Mouse (Mus musculus) heart, postnatal 0 days (tissue): ENCODE data around the gene Klhdc8a. TPM values are rescaled to one million over a fixed set of nuclear protein-coding genes. Genes with fewer than 3 reads are reported as not detected.

Experiments
- ATAC-seq: fragments of 200-750 bp; cut with Nextera tagmentation; 2 replicates; pipeline ENCODE4 v1.8.0; 2017; ENCODE audit warnings: low read depth, moderate number of reproducible peaks, moderate library complexity; ENCODE audit not compliant: insufficient read depth
- DNase-seq: peaks from one replicate; pipeline ENCODE4 v3.0.0-alpha.2; 2016; ENCODE audit warnings: low spot score
- H3K27ac ChIP-seq: fragments of 300-500 bp; sonication (generic); 2 replicates; pipeline ENCODE4 v1.5.1; 2014; ENCODE audit warnings: low read depth, mild to moderate bottlenecking
- H3K27me3 ChIP-seq: fragments of 300-500 bp; sonication (generic); 2 replicates; pipeline ENCODE4 v1.6.1; 2014; ENCODE audit warnings: low read length, mixed read lengths; ENCODE audit not compliant: control insufficient read depth, insufficient read depth
- H3K36me3 ChIP-seq: fragments of 300-500 bp; sonication (generic); replicated peaks from 2 replicates; pipeline ENCODE4 v1.6.1; 2014; ENCODE audit warnings: low read length, mixed read lengths; ENCODE audit not compliant: control insufficient read depth, insufficient read depth
- H3K4me1 ChIP-seq: fragments of 300-500 bp; sonication (generic); 2 replicates; pipeline ENCODE4 v1.6.1; 2014; ENCODE audit warnings: antibody characterized with exemption; ENCODE audit not compliant: control insufficient read depth, insufficient read depth
- H3K4me2 ChIP-seq: fragments of 300-500 bp; sonication (generic); 2 replicates; pipeline ENCODE4 v1.6.1; 2014; ENCODE audit warnings: low read depth, mild to moderate bottlenecking, low read length, moderate library complexity
- H3K4me3 ChIP-seq: fragments of 300-500 bp; sonication (generic); 2 replicates; pipeline ENCODE4 v1.5.1; 2014; ENCODE audit warnings: low read depth, low read length
- H3K9ac ChIP-seq: fragments of 300-500 bp; sonication (generic); replicated peaks from 2 replicates; pipeline ENCODE4 v1.6.1; 2014; ENCODE audit warnings: low read depth, low read length, mixed read lengths
- H3K9me3 ChIP-seq: fragments of 300-500 bp; sonication (generic); replicated peaks from 2 replicates; pipeline ENCODE4 v1.6.1; 2016; ENCODE audit warnings: low read length; ENCODE audit not compliant: control insufficient read depth
- CTCF ChIP-seq: IDR thresholded peaks from 2 replicates; pipeline ENCODE4 v1.5.1; 2016; ENCODE audit warnings: antibody characterized with exemption, control low read depth, low read depth
- EP300 ChIP-seq: IDR thresholded peaks from 2 replicates; pipeline ENCODE4 v1.6.1; 2016; ENCODE audit warnings: antibody characterized with exemption, low read depth
- whole genome bisulfite sequencing: fragments of 180-500 bp; shearing (Covaris S2); extraction: QIAGEN DNeasy Blood & Tissue Kit; methylation state at CpG from one replicate; pipeline ENCODE4 v1.1.7; 2014; 5-methylcytosine and 5-hydroxymethylcytosine counted together
- polyA plus RNA-seq: library from polyadenylated mRNA; unstranded; fragments of >200 nt; fragmentation: Nextera tagmentation; extraction: Ambion mirVana; gene quantifications from 2 replicates; pipeline ENCODE4 v1.2.1, GENCODE M21; 2015
- total RNA-seq: library from RNA; depleted of rRNA; stranded (reverse); fragments of >200 nt; gene quantifications from 2 replicates; pipeline ENCODE4 v1.2.3, GENCODE M21; 2014; ENCODE audit warnings: low replicate concordance

Gene Klhdc8a
- total and polyA plus RNA-seq, 2 experiments from 2014 or later = 0.68 to 2.3 TPM

DNA sequence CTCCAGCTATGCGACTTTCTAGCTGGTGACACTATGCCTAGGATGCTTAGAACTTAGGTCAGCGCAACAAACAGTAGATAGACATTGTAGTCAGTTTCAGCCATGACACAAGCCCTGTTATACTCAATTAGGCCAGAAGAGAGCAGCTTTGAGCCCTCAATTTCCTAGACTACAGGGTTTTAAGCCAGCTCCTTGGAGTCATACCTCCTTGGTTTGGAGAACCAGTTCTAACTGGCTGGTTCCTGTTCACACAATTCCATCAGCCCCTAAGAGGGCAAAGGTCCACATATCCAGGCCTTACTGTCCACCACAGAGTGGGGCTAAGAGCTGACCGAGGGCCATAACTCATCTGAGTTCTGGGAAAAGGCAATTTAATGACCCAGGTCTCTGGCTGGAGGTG, 14.3 kb downstream of the Klhdc8a start:
- TF ChIP-seq CTCF (peak; percentile 60), EP300 (no peak)
- ATAC-seq = peak; percentile 34
- WGBS = 56% methylated on average over 3 of the region's 3 CpGs

DNA sequence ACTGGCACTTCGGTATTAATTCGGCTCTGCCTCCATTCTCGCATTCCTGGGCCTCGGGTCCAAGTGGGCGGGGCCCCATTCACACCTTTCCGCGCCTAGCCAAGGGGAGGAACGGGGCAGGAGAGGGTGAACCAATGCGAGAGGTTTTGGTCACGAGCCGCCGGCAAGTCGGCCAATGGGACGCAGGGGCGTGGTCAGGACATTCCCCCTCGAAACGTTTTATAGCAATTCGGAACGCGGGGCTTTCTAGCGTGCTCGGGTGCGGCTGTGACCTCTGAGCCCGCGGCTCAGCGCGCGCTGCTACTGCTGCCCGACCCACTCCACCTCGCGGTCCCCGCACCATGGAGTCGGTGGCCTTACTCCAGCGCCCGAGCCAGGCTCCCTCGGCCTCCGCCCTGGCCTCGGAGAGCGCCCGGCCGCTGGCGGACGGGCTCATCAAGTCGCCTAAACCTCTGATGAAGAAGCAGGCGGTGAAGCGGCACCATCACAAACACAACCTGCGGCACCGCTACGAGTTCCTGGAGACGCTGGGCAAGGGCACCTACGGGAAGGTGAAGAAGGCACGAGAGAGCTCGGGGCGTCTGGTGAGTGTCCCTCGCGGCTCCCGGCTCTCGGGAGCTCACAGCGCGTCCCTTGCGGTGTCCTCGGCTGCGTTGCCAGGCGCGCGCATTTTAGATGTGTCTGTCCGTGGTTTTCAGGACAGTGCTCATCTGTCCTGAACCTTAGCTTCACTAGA, 17.6 kb downstream of the Klhdc8a start, which contains the start of gene Nuak2:
Nuak2 (plus strand) TSS at position 238 of the 736 bp plus-strand sequence.
- under 1% methylated on average over 66 of the region's 67 CpGs for WGBS
- Histone ChIP-seq H3K9me3 (no peaks in the 10 kb centered on the region), H3K27me3 (peaks cover 10% of the 10 kb centered on the region; the same call in 1 of the 2 replicates), H3K4me3 (peak within 1 kb of the TSS; percentile 60), H3K36me3 (no peaks in the 10 kb centered on the region), H3K4me2 (peak within 1 kb of the TSS; percentile 91), H3K4me1 (peaks cover 29% of the 10 kb centered on the region), H3K9ac (peak within 1 kb of the TSS; percentile 51), H3K27ac (peak within 1 kb of the TSS; percentile 18; the same call in 1 of the 2 replicates)
- ATAC-seq = peak; percentile 81
- TF ChIP-seq EP300 = no peak
- TF ChIP-seq CTCF = no peak
- peak; percentile 89 for DNase-seq

More for the DNA sequence above, 14.3 kb downstream of the Klhdc8a start:
- Histone ChIP-seq H3K9ac (no peak overlapping the region), H3K4me3 (no peak overlapping the region), H3K36me3 (no peaks in the 10 kb centered on the region), H3K4me1 (peaks cover 24% of the 10 kb centered on the region), H3K4me2 (no peak overlapping the region), H3K9me3 (no peaks in the 10 kb centered on the region), H3K27me3 (peaks cover 13% of the 10 kb centered on the region; the same call in 1 of the 2 replicates), H3K27ac (no peak overlapping the region)
- peak; percentile 75 for DNase-seq

DNA sequence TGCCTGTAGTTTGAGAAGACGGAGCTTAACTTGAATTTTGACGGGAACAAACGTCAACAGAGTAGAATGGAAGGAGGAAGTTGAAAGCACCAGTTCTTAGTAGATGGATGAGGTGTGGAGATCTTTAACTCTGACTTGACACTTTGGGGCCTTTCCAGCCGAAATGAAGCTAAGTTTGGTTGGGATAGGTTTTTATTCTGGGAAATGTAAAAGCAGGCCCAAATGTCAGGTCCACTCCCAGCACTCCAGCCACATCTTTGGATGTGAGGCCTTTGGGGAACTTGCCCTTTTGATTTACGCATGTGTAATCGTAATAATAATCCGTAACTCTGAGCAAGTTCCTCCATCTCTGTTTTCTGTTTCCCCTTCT, 18.2 kb downstream of the Klhdc8a start:
- TF ChIP-seq CTCF (no peak), EP300 (no peak)
- DNase-seq (no peak), ATAC-seq (no peak)
- Histone ChIP-seq H3K9ac (peak overlapping the region; percentile 51; the same call in 1 of the 2 replicates), H3K36me3 (no peaks in the 10 kb centered on the region), H3K9me3 (no peaks in the 10 kb centered on the region), H3K27me3 (peaks cover 10% of the 10 kb centered on the region; the same call in 1 of the 2 replicates), H3K27ac (no peak overlapping the region), H3K4me2 (peak overlapping the region; percentile 91), H3K4me1 (peaks cover 25% of the 10 kb centered on the region), H3K4me3 (peak overlapping the region; percentile 60)
- WGBS = 43% methylated on average over 7 of the region's 7 CpGs

DNA sequence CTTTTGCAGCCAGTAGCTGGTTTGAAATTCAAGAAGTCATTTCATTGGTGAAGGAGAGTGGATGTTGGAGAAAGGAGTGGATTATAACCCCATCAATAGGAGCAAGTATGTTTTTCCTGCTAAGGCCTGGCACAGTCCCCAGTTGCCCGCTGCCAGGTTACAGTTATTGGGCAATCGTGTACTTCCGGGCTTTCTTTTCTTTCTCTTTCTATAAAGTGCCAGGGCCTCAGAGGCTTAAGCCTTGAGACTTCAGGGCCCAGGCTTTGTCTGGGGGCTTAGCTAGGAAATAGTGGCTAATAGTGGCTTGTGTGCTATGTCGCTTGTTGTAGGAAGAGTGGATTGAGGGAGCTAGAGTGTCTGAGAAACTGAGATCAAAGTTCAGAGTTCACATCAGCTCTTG, 19.0 kb downstream of the Klhdc8a start:
- Histone ChIP-seq H3K4me3 (peak overlapping the region; percentile 60; the same call in 1 of the 2 replicates), H3K4me2 (peak overlapping the region; percentile 91), H3K9ac (no peak overlapping the region), H3K9me3 (no peaks in the 10 kb centered on the region), H3K27ac (no peak overlapping the region), H3K27me3 (peaks cover 10% of the 10 kb centered on the region; the same call in 1 of the 2 replicates), H3K36me3 (no peaks in the 10 kb centered on the region), H3K4me1 (peaks cover 17% of the 10 kb centered on the region; the same call in 1 of the 2 replicates)
- no peak for DNase-seq
- no peak for ATAC-seq
- WGBS = 68% methylated on average over 4 of the region's 4 CpGs
- no peak for TF ChIP-seq EP300
- TF ChIP-seq CTCF = no peak

DNA sequence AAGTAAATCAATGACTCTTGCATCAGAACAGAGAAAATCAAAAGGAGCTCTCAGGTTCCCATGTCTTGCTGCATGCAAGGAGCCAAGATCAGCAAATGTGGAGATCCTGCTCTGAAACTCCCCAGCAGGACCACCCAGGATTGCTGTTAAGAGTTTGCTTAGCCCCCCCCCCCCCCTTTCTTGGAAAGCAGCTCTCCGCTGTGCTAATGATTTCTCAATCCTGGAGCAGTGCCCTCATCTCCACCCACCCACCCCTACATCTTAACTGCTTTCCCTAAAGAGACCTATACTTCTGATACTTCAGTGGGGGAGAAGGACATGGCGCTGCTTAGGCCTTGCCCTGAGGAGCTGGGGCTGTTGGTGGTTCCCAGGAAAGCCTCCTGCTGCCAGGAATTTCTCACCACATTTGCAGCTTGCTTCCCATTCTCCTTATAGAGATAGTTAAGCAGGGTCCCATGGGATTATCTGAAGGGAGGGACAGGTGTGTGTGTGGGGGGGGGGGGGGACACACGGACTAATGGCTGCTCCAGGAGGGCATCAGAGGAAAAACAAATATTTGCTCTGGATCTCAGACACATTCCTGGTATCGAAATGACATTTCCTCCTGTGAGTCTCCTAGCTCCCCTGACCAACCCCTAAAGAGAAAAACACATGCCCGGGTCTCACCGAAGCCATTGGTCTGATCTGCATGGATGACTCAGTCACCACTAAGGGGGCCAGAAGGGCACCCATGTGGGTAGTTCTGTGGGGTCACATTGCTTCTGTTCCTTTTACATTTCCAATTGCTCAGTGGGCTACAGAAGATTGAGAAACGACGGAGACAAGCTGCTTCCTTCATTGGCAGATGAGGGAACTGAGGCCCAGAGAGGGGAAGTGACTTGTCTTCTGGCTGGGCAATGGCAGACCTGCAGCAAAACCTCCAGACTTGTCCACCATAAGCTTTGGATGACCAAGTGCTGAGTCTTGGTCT, 19.8 kb downstream of the Klhdc8a start:
- Histone ChIP-seq H3K4me1 (peaks cover 17% of the 10 kb centered on the region; the same call in 1 of the 2 replicates), H3K36me3 (no peaks in the 10 kb centered on the region), H3K9me3 (no peaks in the 10 kb centered on the region), H3K4me3 (no peak overlapping the region), H3K9ac (no peak overlapping the region), H3K27me3 (peaks cover 10% of the 10 kb centered on the region; the same call in 1 of the 2 replicates), H3K27ac (no peak overlapping the region), H3K4me2 (peak overlapping the region; percentile 91; the same call in 1 of the 2 replicates)
- DNase-seq (no peak), ATAC-seq (no peak)
- TF ChIP-seq EP300 (no peak), CTCF (no peak)
- WGBS = 63% methylated on average over 7 of the region's 8 CpGs
